In the genomic region with DNA sequence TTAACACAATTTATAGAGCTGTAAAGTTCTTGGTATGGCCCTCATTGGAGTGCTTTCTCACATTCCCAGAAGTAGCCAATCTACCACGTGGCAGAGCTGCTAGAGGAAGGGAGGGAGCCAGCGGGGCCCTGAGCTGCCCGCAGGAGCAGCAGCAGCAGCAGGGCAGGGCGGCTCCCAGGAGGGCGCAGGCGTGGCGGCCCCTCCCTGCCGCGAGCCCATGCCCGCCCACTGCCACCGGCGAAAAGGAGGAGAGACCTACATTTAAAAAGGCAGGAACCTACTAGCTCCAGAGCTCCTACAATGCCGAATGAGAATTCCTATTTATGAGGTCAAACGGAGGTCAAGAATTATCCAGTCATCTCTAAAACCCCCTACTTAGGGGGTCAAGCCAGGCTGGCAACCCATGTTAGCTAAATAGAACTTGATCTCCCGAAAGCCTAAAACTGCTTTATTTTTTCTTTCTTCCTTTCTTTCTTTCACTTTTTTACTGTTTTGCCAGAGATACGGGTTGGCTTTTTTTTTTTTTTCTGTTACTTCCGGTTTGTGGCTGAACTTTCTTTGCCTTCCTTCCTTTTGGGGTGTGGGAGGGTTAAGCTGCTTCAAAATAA, we compare ENCODE assay signal across 8 mouse cellular contexts.
DNase-seq lines count a peak whose midpoint lies in the region; ATAC-seq lines count a peak whose summit lies in the region.

No protein-coding gene starts in this region.

- ATAC-seq in activated CD4-positive, CD25-positive, alpha-beta regulatory T cell, adult 4 months: peak; percentile 56
- peak; percentile 84 for ATAC-seq in erythroblast, adult 5-6 weeks (replicated peaks; ENCODE audit: low FRiP score, poor library complexity, severe bottlenecking)
- peak; percentile 90 for ATAC-seq in megakaryocyte-erythroid progenitor cell, adult 5-6 weeks (replicated peaks; ENCODE audit: low FRiP score, low TSS enrichment, poor library complexity, severe bottlenecking)

- peak; percentile 79 for DNase-seq in CD4-positive, CD25-positive, alpha-beta regulatory T cell, adult 2 months (ENCODE audit: low read depth, low spot score)
- peak; percentile 74 to 82 for DNase-seq in heart, postnatal 10 days
- DNase-seq in kidney, postnatal 36 days: peak; percentile 86
- peak; percentile 86 to 88 for DNase-seq in spleen, postnatal 36 days (ENCODE audit: low spot score in 2 of 2)
- no peak for DNase-seq in layer of hippocampus, adult 9-10 months (ENCODE audit: low spot score)

- intact Hi-C loops in heart, postnatal 10 days (cut with DNase I): loop anchor here (5.0 kb wide), 2 partner anchors 197 to 218 kb away; no protein-coding TSS in a partner anchor
